Mouse (Mus musculus): ENCODE measurements around the gene Ippk.

Gene Ippk

DNA sequence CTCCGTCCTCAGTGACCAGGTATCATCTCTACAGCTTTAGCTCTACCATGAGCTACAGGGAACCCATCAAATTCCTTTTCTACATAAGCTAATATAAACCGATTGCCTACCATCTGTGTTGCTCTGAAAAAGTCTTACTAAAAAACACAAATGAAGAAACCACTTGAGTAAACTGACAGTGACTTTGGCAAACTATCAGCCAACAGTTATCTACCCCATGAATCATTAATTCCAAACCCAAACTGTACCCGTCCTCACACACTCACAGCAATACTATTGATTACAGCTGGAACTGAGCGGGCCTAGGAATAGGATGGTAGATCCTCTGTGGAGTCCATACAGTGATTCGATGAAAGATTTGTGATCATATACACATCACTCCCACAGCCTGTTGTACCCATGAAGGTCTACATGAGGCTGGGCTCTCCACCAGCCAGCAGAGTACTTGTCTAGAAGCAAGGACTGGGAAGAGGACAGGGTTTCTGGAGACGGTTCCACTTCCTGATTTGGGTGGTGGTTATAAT, 57.9 kb downstream of the Ippk start:
- DNase-seq (ENCODE audit: extremely low read depth, low read depth, low spot score), result no peak

DNA sequence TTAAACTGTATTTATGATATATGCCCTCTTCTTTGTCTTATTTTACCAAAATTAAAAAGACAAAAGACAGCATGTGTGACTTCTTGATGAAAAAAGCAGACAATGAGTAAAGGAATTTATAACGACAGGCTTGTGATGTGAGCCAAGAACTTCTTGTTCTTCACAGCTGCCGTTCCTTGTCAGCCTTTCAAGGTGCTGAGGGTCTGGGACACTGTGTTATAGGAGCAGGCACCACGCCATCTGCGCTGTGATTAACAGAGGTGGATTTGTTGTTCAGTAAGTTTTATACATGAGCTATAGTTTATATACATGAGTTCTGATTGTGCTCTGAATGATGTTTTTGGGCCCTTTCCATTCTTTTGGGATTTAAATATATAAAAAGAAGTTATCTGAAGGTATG, 58.4 kb downstream of the Ippk start:
- peak; percentile 61 for DNase-seq (ENCODE audit: extremely low read depth, low read depth, low spot score)

DNA sequence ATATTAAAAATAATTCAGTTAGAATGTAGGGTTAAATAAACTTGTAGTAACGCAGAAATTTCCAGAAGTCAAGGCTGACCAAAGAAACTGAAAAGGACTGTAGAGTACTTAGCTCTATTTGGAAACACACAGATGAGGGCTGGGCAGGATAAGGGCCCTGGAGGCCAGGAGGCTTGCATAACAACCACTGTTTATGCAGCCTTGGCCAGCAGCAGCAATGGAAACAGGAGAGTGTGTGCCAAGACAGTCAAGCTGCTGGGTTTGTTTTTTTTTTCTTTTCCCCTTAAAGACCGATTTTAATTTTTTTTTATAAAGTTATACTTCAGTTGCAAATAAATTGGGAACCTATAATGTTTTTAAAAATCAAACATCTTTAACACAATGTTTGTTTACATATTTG, 59.0 kb downstream of the Ippk start:
- peak; percentile 79 for DNase-seq (ENCODE audit: extremely low read depth, low read depth, low spot score)

DNA sequence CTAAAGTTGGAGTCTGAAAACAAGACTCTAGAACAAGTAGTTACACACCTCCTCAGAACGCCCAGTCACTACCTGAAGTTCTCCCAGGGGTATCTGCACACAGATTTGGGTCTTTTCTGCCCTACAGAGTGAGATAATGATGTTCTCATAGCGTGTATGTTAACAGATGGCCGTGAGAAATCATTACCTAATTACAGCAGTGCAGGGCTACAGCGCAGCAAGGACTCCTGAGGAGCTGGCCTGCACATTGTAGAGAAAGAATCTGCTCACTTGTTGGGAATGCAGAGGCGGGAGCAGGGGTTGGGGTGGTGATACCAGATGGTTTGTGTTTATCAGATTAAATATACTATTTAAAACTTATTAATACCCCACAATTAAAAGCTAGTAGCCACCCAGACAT, 59.5 kb downstream of the Ippk start:
- no peak for DNase-seq (ENCODE audit: extremely low read depth, low read depth, low spot score)

DNA sequence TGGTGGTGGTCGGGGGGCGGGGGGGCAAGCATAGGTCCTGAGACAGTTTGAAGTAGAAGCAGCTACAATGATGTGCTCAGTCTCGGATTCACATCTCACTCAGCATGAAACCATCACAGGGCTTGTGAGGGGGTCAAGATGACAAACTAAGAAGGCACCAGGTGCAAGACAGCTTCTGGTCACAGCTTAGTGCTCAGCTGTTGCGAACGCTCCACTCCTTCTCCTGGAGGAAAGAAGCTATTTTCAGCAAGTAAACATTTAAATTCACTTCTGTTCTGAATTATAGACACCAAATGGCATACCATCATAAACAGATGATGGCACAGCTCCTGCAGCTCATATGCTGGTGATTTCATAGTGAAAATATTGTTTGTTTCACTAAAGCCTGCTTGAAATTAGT, 64.3 kb downstream of the Ippk start:
- DNase-seq (ENCODE audit: extremely low read depth, low read depth, low spot score), result no peak

DNA sequence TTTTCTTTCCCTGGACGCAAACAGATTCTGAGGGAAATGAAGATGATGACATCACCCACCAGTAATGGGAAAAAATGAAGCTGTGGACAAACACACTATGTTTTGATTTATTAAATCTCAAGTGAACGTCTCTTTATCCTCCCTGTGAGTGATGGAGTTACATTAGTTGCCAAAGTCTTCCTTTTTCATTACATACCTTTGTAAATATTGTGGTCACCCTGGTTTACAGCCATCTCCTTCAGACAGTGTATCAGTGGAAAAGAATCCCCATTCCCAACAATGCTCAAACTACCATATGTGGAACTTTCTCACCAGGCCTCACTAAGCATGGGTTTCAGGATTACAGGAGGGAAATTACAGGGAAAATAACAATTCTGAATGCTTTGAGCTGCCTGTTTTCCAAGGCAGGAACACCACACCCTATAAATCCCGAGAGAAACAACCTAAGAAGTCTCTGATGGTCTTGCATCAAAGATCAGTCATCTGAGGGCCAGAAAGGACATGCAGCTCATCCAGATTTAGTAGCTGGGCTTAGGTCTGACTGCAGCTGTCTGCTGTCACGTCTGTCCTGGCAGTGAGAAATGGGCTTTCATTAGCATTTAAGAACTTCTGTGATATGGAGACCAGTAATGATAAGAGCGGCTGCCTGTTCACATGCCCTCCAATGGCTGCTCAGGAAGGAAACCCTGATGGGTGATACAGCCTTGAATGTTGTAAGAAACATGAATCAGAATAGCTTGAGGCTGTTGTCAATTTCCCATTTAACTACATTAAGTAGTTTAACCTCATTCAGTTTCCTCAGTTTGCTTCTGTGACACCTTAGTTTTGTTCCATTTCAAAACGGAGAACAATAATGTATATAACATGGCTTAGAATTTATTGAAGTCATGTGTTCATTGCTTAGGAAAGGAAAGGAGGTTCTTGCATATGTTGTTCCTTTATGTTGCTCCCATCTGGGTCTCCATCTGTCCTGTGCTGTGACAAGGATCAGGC, 71.6 kb downstream of the Ippk start, which contains the start of gene Tes3-ps:
Gene Tes3-ps, plus strand, starts transcription at position 943 of the 993 bp plus-strand sequence.
- DNase-seq (ENCODE audit: extremely low read depth, low read depth, low spot score), result no peak

DNA sequence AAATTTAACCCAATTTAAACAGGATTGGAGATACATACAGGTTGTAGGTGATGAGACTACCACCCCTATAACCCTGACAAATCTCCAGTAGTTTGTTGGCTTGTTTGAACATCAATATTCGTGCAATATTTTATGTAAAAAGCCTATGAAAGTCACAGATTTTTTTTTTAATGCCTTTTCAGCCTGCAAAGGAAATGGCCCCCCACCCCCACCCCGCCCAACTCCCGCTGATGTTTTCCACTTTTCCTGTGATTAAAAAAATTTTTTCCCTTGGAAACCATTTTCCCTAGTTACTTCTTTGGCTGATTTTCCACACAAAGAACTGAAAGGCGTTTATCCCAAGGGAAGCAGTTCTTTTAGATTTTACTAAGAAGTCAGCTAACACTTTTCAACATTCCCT, 83.5 kb downstream of the Ippk start, which contains the start of gene Ecm2:
Gene Ecm2, plus strand, starts transcription at position 301 of the 400 bp plus-strand sequence.
- no peak for DNase-seq (ENCODE audit: extremely low read depth, low read depth, low spot score)

DNA sequence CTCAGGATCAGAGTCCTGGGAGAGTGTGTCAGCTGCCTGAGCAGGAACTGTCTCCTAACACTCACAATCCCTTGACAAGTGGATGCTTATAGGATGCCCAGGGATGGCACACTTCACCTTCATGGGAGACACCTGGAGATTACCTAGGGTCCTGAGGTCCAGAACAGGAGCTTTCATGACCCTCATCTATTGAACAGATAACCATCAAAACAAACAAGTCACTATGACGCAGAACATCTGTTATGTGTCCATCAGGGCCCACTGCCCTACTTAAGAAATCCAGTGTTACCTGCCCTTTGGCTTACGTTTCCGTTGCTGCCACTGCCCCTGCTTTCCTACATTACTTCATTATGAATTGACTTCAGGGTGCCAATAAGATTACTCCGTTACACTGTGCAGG, 84.7 kb downstream of the Ippk start:
- DNase-seq (ENCODE audit: extremely low read depth, low read depth, low spot score), result no peak

DNA sequence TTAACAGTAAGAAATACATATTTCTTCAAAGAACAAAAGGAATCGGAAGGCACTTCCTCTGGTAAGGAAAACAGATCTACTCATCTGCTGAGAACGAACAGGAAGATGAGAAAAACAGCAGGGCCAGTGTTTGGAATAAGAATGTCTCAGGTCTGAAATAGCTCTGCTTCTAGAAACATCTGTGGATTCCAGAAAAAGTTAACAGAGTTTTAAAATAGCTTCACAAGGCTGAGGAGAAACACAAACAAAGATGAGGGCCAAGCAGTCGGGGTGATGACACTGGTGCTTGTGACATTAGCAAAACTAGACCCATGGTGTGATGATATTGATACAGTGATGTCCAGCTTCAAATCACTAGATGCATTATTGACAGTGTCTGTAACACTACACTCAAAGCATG, 86.1 kb downstream of the Ippk start:
- no peak for DNase-seq (ENCODE audit: extremely low read depth, low read depth, low spot score)
